Mouse (Mus musculus) gastrocnemius, adult 2 months (tissue): ENCODE results near the gene Ncoa6. TPM values are rescaled to one million over a fixed set of nuclear protein-coding genes. Genes with fewer than 3 reads are reported as not detected.

Experiments used
- DNase-seq: peaks from one replicate; pipeline ENCODE4 v3.0.0; 2022
- H3K27ac ChIP-seq: fragments of 200-600 bp; 2 replicates; pipeline ENCODE4 v1.8.1; 2022; ENCODE audit warnings: mild to moderate bottlenecking
- H3K4me3 ChIP-seq: fragments of 200-600 bp; 2 replicates; pipeline ENCODE4 v1.8.1; 2022; ENCODE audit warnings: mild to moderate bottlenecking, moderate library complexity
- CTCF ChIP-seq: fragments of 200-600 bp; IDR thresholded peaks from 2 replicates; pipeline ENCODE4 v1.8.1; 2022; ENCODE audit warnings: antibody characterized with exemption, mild to moderate bottlenecking, moderate library complexity
- intact Hi-C: fragments of 180-260 bp; cut with DNase I; formaldehyde crosslinking; loops from one replicate; pipeline ENCODE4 v1.15.1; 2025
- long read RNA-seq, 2 experiments: library from polyadenylated mRNA; stranded (forward); transcript quantifications; one replicate each; pipeline ENCODE4 v2.0.0; 2021
- total RNA-seq, 2 experiments: library from RNA; stranded (reverse); gene quantifications; 2 replicates each; pipeline ENCODE4 v1.2.3; 2021

Ncoa6 gene
- 10 to 100 TPM; 16.3 to 18.7 TPM for total RNA-seq
- long read RNA-seq, experiment 1, full-length matches to known transcripts = 1 of 24 reads
- long read RNA-seq, experiment 1, partial matches to known transcripts = 2 of 24 reads
- long read RNA-seq, experiment 1, other reads (novel, unspliced or antisense) = 21 of 24 reads
- long read RNA-seq, experiment 2, partial matches to known transcripts = 1 of 2 reads
- long read RNA-seq, experiment 2, other reads (novel, unspliced or antisense) = 1 of 2 reads

- Histone ChIP-seq H3K27ac (peak within 1 kb of the TSS; percentile 89), H3K4me3 (peak within 1 kb of the TSS; percentile 93)
- DNase-seq = peak; percentile 84
- TF ChIP-seq CTCF = no peak; the same call in 1 of the 2 replicates
- intact Hi-C loops = no loop called here
These were observed at the start of gene Ncoa6 for GRCm38 (mm10) chr2:155473570-155474088. Ncoa6 (minus strand) TSS chr2:155473894.

DNA sequence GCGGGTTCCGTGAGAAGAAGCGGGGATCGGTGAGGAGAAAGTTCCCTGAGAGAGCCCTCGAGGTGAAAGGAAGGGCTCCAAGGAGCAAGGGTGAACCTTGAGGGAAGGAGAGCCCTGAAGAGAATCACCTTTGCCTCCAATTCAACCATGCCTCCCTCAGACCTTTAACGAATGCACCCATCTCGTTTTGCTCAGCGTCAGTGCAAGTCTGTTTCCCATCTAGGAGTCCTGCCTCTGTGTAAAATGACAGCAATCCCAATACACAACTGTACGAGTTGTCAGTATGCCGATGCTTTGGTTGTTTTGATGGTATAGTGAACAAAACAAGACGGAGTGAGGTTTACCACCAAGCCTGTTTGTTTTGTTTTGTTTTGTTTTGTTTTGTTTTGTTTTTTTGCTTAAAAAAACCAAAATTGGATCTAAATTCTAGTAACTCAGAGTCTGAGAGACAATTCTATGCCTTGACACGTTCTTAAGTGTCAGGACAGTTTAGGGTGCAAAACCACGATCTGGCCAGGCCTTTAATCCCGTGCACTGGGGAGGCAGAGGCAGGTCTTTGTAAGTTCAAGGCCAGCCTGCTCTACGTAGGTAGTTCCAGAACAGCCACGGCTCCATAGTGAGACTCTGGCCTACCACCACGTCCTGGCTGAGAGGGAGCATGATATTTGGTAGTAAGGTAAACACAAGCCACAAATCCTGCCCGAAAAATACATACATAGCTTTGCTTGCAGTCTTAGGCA, 45.0 kb upstream of the Ncoa6 start:
- DNase-seq = no peak
- TF ChIP-seq CTCF = no peak
- H3K27ac ChIP-seq = peak overlapping the region; percentile 97
- intact Hi-C loops = loop anchor here (2.0 kb wide), 1 partner anchor 16 kb away; no protein-coding TSS in a partner anchor
- peak overlapping the region; percentile 86 for H3K4me3 ChIP-seq

GRCm38 (mm10) chr2:155517455-155518423, 44.0 kb upstream of the Ncoa6 start, which contains the start of the genes Acss2 and Ggt7:
Acss2 (plus strand) TSS chr2:155517948.
Ggt7 (minus strand) TSS chr2:155518237.
- Histone ChIP-seq H3K4me3 (peak within 1 kb of the TSS; percentile 86), H3K27ac (peak within 1 kb of the TSS; percentile 97)
- intact Hi-C loops = loop anchor here (2.0 kb wide), 1 partner anchor 17 kb away; no protein-coding TSS in a partner anchor

GRCm38 (mm10) chr2:155515941-155516340, 42.2 kb upstream of the Ncoa6 start:
- peak; percentile 68 for DNase-seq
- TF ChIP-seq CTCF = peak; percentile 99

More at GRCm38 (mm10) chr2:155517455-155518423, 44.0 kb upstream of the Ncoa6 start, which contains the start of the genes Acss2 and Ggt7:
- peak; percentile 93 for TF ChIP-seq CTCF
- DNase-seq = peak; percentile 100

GRCm38 (mm10) chr2:155514666-155515065, 41.0 kb upstream of the Ncoa6 start:
- intact Hi-C loops = no loop called here
- peak overlapping the region; percentile 64 for H3K27ac ChIP-seq
- peak overlapping the region; percentile 67 for H3K4me3 ChIP-seq
- peak; percentile 85 for DNase-seq
- peak; percentile 59 for TF ChIP-seq CTCF

More at GRCm38 (mm10) chr2:155515941-155516340, 42.2 kb upstream of the Ncoa6 start:
- H3K4me3 ChIP-seq = no peak overlapping the region
- H3K27ac ChIP-seq = no peak overlapping the region
- intact Hi-C loops = loop anchor here (1.0 kb wide), 2 partner anchors 68 to 104 kb away; no protein-coding TSS in a partner anchor

DNA sequence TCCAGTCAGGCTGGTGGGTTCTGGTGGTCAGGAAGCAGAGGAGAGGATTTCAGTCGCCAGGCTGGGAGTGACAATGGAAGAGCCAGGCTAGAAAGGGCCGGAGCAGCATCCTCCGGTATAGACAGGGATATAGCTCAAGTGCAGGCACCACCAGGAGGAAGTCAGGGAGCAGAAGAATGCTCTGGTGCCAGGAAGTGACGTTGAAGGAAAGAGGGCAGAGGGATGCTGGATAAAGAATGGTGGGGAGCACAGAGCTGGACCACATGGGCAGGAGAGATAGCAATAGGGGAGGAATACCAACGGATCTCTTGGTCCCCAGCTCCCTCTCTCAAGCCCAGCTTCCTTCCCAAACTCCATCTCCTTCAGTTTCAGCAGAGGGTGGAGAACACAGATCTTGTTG, 39.8 kb upstream of the Ncoa6 start:
- intact Hi-C loops = no loop called here
- Histone ChIP-seq H3K4me3 (no peak overlapping the region), H3K27ac (no peak overlapping the region)
- no peak for DNase-seq
- no peak for TF ChIP-seq CTCF

DNA sequence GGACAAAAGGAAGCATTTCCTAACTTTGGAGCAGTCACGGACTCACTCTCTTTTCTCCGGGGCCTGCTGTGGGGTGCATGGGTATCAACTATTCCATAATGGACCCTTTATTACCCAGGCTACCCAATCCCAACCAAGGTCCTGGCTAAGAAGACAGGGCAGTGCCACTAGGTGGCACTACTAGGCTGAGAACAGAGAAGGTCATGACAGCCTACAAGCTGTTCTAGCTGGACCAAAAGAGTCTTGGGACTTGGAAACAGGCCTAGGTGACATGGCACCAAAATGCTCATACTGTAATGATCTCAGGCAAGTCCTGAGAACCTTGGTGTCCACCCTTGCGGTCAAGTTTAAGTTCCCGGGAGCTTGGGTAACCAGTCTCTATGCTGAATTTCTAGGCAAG, 38.8 kb upstream of the Ncoa6 start:
- peak; percentile 78 for TF ChIP-seq CTCF
- DNase-seq = peak; percentile 70
- Histone ChIP-seq H3K27ac (no peak overlapping the region), H3K4me3 (no peak overlapping the region)
- intact Hi-C loops = no loop called here

- Histone ChIP-seq H3K27ac (no peak overlapping the region), H3K4me3 (no peak overlapping the region)
- no peak for TF ChIP-seq CTCF
- DNase-seq = no peak
- intact Hi-C loops = no loop called here
These were observed 34.2 kb upstream of the Ncoa6 start for GRCm38 (mm10) chr2:155507721-155508470.

GRCm38 (mm10) chr2:155505811-155506210, 32.1 kb upstream of the Ncoa6 start:
- no peak for DNase-seq

DNA sequence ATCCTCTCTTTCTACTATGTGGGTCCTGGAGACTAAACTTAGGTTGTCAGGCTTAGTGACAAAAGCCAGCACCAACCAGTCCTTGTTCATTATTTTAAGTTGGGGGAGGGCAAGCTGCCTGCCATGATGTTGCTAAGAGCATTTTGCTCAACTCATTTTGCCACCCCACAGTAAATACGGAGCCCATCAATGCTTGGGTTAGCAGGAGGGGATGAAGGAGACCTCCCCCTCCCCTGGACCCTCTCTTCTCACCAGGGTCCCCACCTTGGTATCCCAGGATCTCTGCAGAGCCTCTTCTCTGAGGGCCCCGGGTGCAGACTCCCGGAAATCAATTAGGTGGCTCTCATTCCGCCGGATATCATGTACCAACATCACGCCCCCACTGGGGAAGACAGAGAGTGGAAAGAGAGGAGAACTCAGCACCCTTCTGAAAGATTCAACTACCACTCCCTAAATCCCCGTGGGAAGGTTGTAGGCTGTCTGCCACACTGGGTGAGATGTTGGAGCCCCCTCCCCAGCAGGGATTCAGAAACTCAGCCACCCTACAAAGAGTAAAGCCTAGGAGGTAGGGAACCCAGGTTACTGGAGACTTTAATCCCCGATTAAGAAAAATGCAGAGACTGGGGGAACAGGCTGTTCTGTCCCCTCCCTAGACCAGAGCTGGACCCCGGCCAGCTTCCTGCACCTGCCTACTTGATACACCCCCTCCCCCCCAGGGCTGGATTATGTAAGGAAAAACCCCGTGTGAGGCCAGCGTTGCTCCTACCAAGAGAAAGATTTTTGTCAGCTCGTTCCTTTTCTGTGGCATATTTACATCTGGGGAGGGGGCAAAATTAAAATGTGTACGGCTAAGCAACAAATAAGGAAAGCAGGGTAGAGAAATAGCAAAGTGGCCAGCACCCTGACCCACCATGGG, 31.0 kb upstream of the Ncoa6 start:
- no peak for TF ChIP-seq CTCF
- no peak overlapping the region for H3K4me3 ChIP-seq

More at GRCm38 (mm10) chr2:155505811-155506210, 32.1 kb upstream of the Ncoa6 start:
- intact Hi-C loops = no loop called here
- no peak overlapping the region for H3K27ac ChIP-seq
- no peak overlapping the region for H3K4me3 ChIP-seq
- no peak for TF ChIP-seq CTCF

More for the DNA sequence above, 31.0 kb upstream of the Ncoa6 start:
- DNase-seq = peak; percentile 58
- intact Hi-C loops = no loop called here
- no peak overlapping the region for H3K27ac ChIP-seq
